Mouse (Mus musculus): ENCODE results near the gene Cdh5. TPM values are rescaled to one million over a fixed set of nuclear protein-coding genes. Genes with fewer than 3 reads are reported as not detected.
A peak's percentile ranks its signal among the peaks of the same experiment; 100 is the strongest.

The Cdh5 gene
- 5.3 and 12.7 TPM in 2 replicates for polyA plus RNA-seq (2014; fragmentation: Nextera tagmentation; extraction: Ambion mirVana)

DNA sequence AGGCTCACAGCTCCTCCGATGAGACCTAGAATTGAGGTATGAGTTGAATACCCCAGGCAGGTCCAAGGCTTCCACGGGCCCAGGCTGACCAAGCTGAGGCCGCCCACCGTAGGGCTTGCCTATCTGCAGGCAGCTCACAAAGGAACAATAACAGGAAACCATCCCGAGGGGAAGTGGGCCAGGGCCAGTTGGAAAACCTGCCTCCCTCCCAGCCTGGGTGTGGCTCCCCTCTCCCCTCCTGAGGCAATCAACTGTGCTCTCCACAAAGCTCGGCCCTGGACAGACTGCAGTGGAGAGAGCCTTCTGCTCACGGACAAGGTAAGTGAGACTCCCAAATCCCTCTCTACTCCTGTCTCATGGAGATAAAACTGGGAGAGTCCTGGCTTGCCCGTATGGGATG is at the start of gene Cdh5:
TSS of gene Cdh5 (plus strand) at position 211 of the 400 bp plus-strand sequence.
- Histone ChIP-seq H3K4me2 (ENCODE audit: low read length) (no peak within 1 kb of the TSS), H3K4me1 (ENCODE audit: control insufficient read depth, insufficient read depth, low read length) (0 out of 2 replicates have a peak, but pooled peaks cover 3% of the 10 kb centered on the region), H3K27me3 (ENCODE audit: control insufficient read depth, insufficient read depth, low read length) (no peaks in the 10 kb centered on the region), H3K27ac (replicated peaks; ENCODE audit: low read depth, low read length) (no peak within 1 kb of the TSS), H3K4me3 (replicated peaks; ENCODE audit: low read depth, low read length) (0 out of 2 replicates have a peak within 1 kb of the TSS, but pooled peaks have one; percentile 7), H3K36me3 (ENCODE audit: control insufficient read depth, insufficient read depth, low read length) (no peaks in the 10 kb centered on the region), H3K9me3 (ENCODE audit: control insufficient read depth, low read length) (no peaks in the 10 kb centered on the region), H3K9ac (replicated peaks; ENCODE audit: low read length) (no peak within 1 kb of the TSS)
- ATAC-seq (ENCODE audit: low FRiP score, low TSS enrichment): no peak
- WGBS: 82% methylated on average over 8 of the region's 8 CpGs
- no peak for DNase-seq

DNA sequence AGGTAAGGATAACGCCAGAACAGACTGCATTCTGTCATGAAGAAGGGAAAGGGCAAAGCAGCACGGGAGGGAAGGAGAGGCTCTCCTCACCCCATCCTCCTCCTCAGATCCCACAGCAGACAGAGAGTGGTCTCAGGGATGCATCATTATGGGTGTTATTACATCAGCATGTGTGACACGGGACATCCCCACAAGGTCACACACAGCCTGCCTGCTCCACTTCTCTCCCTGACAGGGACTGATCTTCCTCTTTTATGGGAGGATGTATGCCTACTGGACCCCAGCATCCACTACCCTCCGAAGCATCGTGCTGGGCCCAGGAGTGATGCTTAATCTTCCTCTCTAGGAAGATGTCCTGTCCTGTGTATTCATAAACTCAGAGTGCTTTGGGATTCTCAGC is 41.5 kb upstream of the Cdh5 start:
- Histone ChIP-seq H3K27ac (replicated peaks; ENCODE audit: low read depth, low read length) (no peak overlapping the region; the same call in 1 of the 2 replicates), H3K4me2 (ENCODE audit: low read length) (no peak overlapping the region), H3K9me3 (ENCODE audit: control insufficient read depth, low read length) (no peaks in the 10 kb centered on the region), H3K36me3 (ENCODE audit: control insufficient read depth, insufficient read depth, low read length) (no peaks in the 10 kb centered on the region), H3K9ac (replicated peaks; ENCODE audit: low read length) (no peak overlapping the region), H3K4me3 (replicated peaks; ENCODE audit: low read depth, low read length) (no peak overlapping the region), H3K4me1 (ENCODE audit: control insufficient read depth, insufficient read depth, low read length) (peaks cover 18% of the 10 kb centered on the region), H3K27me3 (ENCODE audit: control insufficient read depth, insufficient read depth, low read length) (no peaks in the 10 kb centered on the region)
- no peak for ATAC-seq (ENCODE audit: low FRiP score, low TSS enrichment)
- 58% methylated on average over 5 of the region's 5 CpGs for WGBS
- DNase-seq: no peak

DNA sequence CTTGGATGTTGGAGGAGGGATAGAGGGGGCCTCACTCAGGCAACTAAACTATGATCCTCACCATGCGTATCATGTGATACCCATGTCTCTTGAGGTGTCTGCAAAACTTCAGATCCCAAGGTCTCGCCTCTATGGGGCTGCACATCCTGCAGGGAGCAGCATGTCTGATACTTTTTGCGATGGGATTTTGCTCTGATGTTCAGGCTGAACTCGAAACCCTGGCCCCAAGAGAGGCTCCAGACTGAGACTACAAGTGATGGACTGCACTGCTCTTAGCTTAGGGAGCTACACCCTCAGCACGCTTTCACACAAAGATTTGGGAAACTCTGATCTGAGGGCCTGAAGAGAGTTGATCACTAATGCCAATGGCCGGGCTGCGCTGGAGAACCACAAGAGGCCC is 41.0 kb upstream of the Cdh5 start:
- WGBS: 86% methylated on average over 7 of the region's 7 CpGs
- H3K4me3 ChIP-seq (replicated peaks; ENCODE audit: low read depth, low read length): no peak overlapping the region
- H3K27me3 ChIP-seq (ENCODE audit: control insufficient read depth, insufficient read depth, low read length): no peaks in the 10 kb centered on the region
- H3K9ac ChIP-seq (replicated peaks; ENCODE audit: low read length): no peak overlapping the region
- no peaks in the 10 kb centered on the region for H3K9me3 ChIP-seq (ENCODE audit: control insufficient read depth, low read length)
- H3K27ac ChIP-seq (replicated peaks; ENCODE audit: low read depth, low read length): no peak overlapping the region
- no peaks in the 10 kb centered on the region for H3K36me3 ChIP-seq (ENCODE audit: control insufficient read depth, insufficient read depth, low read length)
- DNase-seq: no peak
- H3K4me2 ChIP-seq (ENCODE audit: low read length): no peak overlapping the region
- no peak for ATAC-seq (ENCODE audit: low FRiP score, low TSS enrichment)
- peaks cover 18% of the 10 kb centered on the region for H3K4me1 ChIP-seq (ENCODE audit: control insufficient read depth, insufficient read depth, low read length)

DNA sequence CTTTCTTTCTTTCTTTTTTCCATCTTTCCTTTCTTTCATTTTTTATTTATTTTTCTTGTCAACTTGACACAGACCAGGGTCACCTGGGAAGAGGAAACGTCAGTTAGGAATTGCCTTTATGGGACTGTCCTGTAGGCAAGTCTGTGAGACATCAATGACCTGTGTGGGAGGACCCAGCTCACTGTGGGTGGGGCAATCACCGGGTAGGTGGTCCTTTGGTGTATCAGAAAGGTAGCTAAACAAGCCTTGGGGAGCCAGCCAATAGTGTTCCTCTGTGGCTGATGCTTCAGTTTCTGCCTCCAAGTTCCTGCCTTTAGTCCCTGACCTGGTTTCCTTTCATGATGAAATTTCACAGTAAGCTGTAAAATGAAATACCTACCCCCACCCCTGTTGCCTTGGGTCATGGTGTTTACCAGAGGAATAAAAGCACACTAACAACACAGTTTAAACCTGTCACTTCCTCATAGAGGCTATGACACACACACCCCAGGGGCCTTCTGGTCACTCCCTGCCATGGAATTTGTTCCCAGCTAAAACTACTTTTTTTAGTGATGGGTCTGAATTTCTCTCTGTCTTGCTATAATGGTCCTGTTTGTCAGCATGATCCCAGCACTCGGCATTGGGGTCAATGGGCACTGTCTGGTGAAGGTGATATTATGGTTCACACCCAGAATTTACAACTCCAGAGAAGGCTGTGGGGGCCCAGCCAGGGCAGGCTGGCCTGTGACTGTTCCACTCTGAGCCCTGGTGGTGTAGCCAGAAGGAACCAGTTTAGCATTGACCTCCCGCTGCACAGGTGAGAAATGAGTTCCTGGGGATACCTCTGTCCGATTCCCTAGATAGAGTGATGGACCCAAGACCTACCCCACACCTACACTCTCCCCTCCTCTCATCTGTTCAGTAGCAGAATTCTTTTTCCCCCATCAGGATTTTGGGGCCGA is 40.1 kb upstream of the Cdh5 start:
- ATAC-seq (ENCODE audit: low FRiP score, low TSS enrichment) (peak; percentile 41), DNase-seq (no peak)
- no peak overlapping the region for H3K9ac ChIP-seq (replicated peaks; ENCODE audit: low read length)
- H3K4me2 ChIP-seq (ENCODE audit: low read length): peak overlapping the region; percentile 35; the same call in 1 of the 2 replicates
- WGBS: 67% methylated on average over 6 of the region's 6 CpGs
- H3K27me3 ChIP-seq (ENCODE audit: control insufficient read depth, insufficient read depth, low read length): no peaks in the 10 kb centered on the region
- peak overlapping the region; percentile 41; the same call in 1 of the 2 replicates for H3K27ac ChIP-seq (replicated peaks; ENCODE audit: low read depth, low read length)
- no peaks in the 10 kb centered on the region for H3K36me3 ChIP-seq (ENCODE audit: control insufficient read depth, insufficient read depth, low read length)
- no peak overlapping the region for H3K4me3 ChIP-seq (replicated peaks; ENCODE audit: low read depth, low read length)
- H3K9me3 ChIP-seq (ENCODE audit: control insufficient read depth, low read length): no peaks in the 10 kb centered on the region
- peaks cover 18% of the 10 kb centered on the region for H3K4me1 ChIP-seq (ENCODE audit: control insufficient read depth, insufficient read depth, low read length)

DNA sequence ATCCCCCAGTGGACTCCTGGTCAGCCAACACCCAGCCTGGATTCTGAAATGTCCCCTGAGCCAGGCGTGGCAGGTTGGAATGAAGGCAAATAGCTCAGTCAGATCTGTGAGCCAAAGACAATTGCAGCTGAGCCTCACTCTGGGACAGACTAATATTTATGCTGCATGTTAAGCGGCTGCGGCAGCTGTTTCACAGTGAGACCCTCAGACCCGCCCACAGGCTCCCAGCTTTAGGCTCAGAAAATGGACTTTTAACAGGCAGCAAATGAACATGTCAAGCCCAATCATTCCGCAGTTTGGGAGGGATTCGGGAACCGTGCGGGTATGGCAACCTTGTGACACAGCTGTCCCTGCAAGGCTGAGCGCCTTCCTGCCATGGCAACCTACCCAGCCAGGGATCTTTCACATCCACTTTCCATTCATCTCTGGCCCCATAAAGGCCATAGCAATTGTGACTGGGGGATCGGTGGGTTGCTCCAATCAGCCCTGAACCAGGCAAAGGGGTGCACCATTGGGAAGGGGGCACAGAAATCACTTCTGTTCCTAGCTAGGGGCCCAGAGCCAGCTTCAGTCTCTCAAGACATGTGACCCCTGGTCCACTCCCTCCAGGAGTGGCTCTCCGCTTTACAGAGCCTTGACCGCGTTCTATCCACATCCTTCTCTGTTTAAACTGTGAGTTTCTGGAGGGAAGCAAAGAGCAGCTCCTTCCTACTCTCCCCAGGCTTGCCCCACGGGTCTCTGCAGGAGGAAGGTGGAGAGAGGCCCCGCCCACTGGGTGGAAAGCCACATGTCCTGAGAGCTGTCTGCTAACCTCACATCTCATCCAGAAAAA is 39.2 kb upstream of the Cdh5 start:
- Histone ChIP-seq H3K4me2 (ENCODE audit: low read length) (peak overlapping the region; percentile 35), H3K27ac (replicated peaks; ENCODE audit: low read depth, low read length) (peak overlapping the region; percentile 41; the same call in 1 of the 2 replicates), H3K27me3 (ENCODE audit: control insufficient read depth, insufficient read depth, low read length) (no peaks in the 10 kb centered on the region), H3K36me3 (ENCODE audit: control insufficient read depth, insufficient read depth, low read length) (no peaks in the 10 kb centered on the region), H3K9me3 (ENCODE audit: control insufficient read depth, low read length) (no peaks in the 10 kb centered on the region), H3K4me1 (ENCODE audit: control insufficient read depth, insufficient read depth, low read length) (peaks cover 18% of the 10 kb centered on the region), H3K9ac (replicated peaks; ENCODE audit: low read length) (no peak overlapping the region), H3K4me3 (replicated peaks; ENCODE audit: low read depth, low read length) (no peak overlapping the region)
- ATAC-seq (ENCODE audit: low FRiP score, low TSS enrichment) (peak; percentile 71; the same call in 1 of the 2 replicates), DNase-seq (peak; percentile 82)
- 19% methylated on average over 15 of the region's 15 CpGs for WGBS

DNA sequence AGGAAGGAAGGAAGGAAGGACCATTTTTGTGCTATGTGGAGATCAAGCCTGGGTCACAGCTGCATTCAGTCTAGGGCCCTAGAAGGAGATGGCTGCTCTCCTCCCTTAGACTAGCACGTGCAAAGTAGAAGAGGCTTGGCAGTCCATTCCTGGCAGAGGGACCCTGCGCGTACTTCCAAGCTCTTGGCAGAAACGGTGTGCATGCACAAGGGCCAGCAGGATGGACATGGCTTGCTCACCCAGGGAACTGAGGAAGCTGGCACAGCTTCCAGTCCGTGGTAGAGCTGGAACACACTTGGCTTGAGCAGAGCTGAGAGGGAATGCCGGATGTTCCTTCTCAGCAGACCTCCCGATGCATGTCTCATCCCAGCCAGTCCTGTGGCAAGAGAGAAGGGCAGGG is 36.2 kb upstream of the Cdh5 start:
- Histone ChIP-seq H3K9me3 (ENCODE audit: control insufficient read depth, low read length) (no peaks in the 10 kb centered on the region), H3K4me3 (replicated peaks; ENCODE audit: low read depth, low read length) (no peak overlapping the region), H3K36me3 (ENCODE audit: control insufficient read depth, insufficient read depth, low read length) (no peaks in the 10 kb centered on the region), H3K4me1 (ENCODE audit: control insufficient read depth, insufficient read depth, low read length) (peaks cover 16% of the 10 kb centered on the region), H3K9ac (replicated peaks; ENCODE audit: low read length) (no peak overlapping the region), H3K27me3 (ENCODE audit: control insufficient read depth, insufficient read depth, low read length) (no peaks in the 10 kb centered on the region), H3K27ac (replicated peaks; ENCODE audit: low read depth, low read length) (no peak overlapping the region), H3K4me2 (ENCODE audit: low read length) (no peak overlapping the region)
- ATAC-seq (ENCODE audit: low FRiP score, low TSS enrichment) (no peak), DNase-seq (no peak)
- WGBS: 88% methylated on average over 7 of the region's 7 CpGs

DNA sequence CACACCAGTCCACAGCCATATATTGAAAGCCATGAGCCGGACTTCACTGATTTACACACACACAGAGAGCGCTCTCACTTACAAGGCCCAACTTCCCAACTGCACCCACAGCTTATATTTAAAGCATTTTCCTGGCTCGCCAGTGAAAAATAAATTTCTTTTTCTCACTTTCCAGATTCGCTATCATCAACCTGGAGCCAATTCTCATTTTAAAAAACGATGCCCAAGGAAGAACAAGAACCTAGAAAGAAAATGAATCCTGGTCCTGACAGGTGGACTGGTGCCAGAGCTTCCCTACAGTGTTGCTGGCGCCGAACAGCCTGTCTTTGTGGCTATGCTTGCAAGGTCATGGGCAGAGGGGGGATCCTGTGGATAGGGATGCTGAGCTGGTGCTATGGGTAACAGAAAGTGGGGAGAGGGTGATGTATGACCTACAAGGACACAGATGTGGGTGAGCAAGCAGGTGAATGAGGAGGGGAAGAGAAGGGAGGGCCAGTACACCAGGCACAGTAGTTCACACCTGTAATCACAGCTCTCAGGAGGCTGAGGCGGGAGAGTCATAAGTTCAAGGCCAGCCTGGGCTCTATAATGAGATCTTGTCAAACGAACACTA is 35.4 kb upstream of the Cdh5 start:
- Histone ChIP-seq H3K4me3 (replicated peaks; ENCODE audit: low read depth, low read length) (no peak overlapping the region), H3K4me1 (ENCODE audit: control insufficient read depth, insufficient read depth, low read length) (peaks cover 14% of the 10 kb centered on the region), H3K4me2 (ENCODE audit: low read length) (no peak overlapping the region), H3K9ac (replicated peaks; ENCODE audit: low read length) (no peak overlapping the region), H3K36me3 (ENCODE audit: control insufficient read depth, insufficient read depth, low read length) (no peaks in the 10 kb centered on the region), H3K9me3 (ENCODE audit: control insufficient read depth, low read length) (no peaks in the 10 kb centered on the region), H3K27ac (replicated peaks; ENCODE audit: low read depth, low read length) (no peak overlapping the region), H3K27me3 (ENCODE audit: control insufficient read depth, insufficient read depth, low read length) (no peaks in the 10 kb centered on the region)
- 90% methylated on average over 9 of the region's 9 CpGs for WGBS
- ATAC-seq (ENCODE audit: low FRiP score, low TSS enrichment) (no peak), DNase-seq (no peak)

DNA sequence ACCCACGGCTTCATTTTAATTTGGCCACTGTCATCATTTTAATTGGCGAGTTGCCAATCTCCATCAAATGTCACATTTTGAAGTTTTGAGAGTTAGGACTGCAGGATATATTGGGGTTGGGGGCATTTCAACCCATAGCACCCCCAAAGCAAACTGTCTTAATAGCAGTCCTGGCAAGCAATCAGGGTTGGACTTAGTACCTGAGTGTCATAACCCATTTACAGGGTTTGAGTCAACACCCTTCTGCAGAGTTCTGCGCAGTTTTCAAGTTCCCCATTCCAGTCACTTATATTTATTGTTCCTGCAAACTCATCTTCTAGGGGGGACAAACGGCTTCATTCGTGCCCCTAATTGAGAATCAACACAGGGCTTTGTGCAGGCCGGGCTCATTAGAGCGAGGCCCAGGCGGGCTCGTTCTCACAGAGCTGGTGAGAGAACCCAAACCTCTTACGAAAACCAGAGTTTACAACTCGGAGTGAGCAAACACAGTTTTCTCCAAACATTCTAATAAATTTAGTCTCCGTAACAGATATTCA is 34.0 kb upstream of the Cdh5 start:
- no peak for DNase-seq
- H3K27ac ChIP-seq (replicated peaks; ENCODE audit: low read depth, low read length): no peak overlapping the region
- no peak overlapping the region for H3K4me3 ChIP-seq (replicated peaks; ENCODE audit: low read depth, low read length)
- no peaks in the 10 kb centered on the region for H3K9me3 ChIP-seq (ENCODE audit: control insufficient read depth, low read length)
- H3K4me2 ChIP-seq (ENCODE audit: low read length): no peak overlapping the region
- H3K27me3 ChIP-seq (ENCODE audit: control insufficient read depth, insufficient read depth, low read length): no peaks in the 10 kb centered on the region
- H3K36me3 ChIP-seq (ENCODE audit: control insufficient read depth, insufficient read depth, low read length): no peaks in the 10 kb centered on the region
- ATAC-seq (ENCODE audit: low FRiP score, low TSS enrichment): no peak
- WGBS: 90% methylated on average over 12 of the region's 12 CpGs
- H3K4me1 ChIP-seq (ENCODE audit: control insufficient read depth, insufficient read depth, low read length): peaks cover 2% of the 10 kb centered on the region; the same call in 1 of the 2 replicates
- no peak overlapping the region for H3K9ac ChIP-seq (replicated peaks; ENCODE audit: low read length)

Data from midbrain, embryonic 14.5 days (tissue).